Mouse (Mus musculus) skeletal muscle tissue, adult 2 months (tissue): Measurements from ENCODE around the gene Olfr859.
"Not testable (repeated sequence)": the region's sequence is repeated elsewhere in the genome, so short reads cannot be mapped to it uniquely, and the experiment has no call there.

Source experiments
- DNase-seq: peaks from one replicate; pipeline ENCODE4 v3.0.0-alpha.2; 2012; ENCODE audit warnings: low read depth, low spot score

The Olfr859 gene

GRCm38 (mm10) chr9:19804606-19805005 lies at the start of gene Olfr859:
TSS of gene Olfr859 (plus strand) at chr9:19804906.
- not testable (repeated sequence) for DNase-seq

- DNase-seq = no peak
Observed at GRCm38 (mm10) chr9:19769136-19769535, 35.6 kb upstream of the Olfr859 start.

GRCm38 (mm10) chr9:19769701-19770100 lies 35.0 kb upstream of the Olfr859 start:
- no peak for DNase-seq

GRCm38 (mm10) chr9:19779983-19780382 lies 24.7 kb upstream of the Olfr859 start, which contains the start of gene Olfr58:
TSS of gene Olfr58 (plus strand) at chr9:19780283.
- no peak for DNase-seq

GRCm38 (mm10) chr9:19803000-19803399 lies 1.7 kb upstream of the Olfr859 start:
- no peak for DNase-seq

- DNase-seq = no peak
Observed at GRCm38 (mm10) chr9:19849647-19850046, 44.9 kb downstream of the Olfr859 start, which contains the start of gene Olfr860. TSS of gene Olfr860 (minus strand) at chr9:19849747.
